Mouse (Mus musculus) forebrain, embryonic 10.5 days (tissue): ENCODE measurements around the gene Hnrnph3. TPM values are rescaled to one million over a fixed set of nuclear protein-coding genes. Genes with fewer than 3 reads are reported as not detected.
"Not testable (repeated sequence)": the region's sequence is repeated elsewhere in the genome, so short reads cannot be mapped to it uniquely, and the experiment has no call there.

Experiments
- DNase-seq: peaks from one replicate; pipeline ENCODE4 v3.0.0-alpha.2; 2017; ENCODE audit warnings: low spot score; ENCODE audit errors: extremely low spot score
- H3K27ac ChIP-seq: fragments of 300-500 bp; sonication (generic); 2 replicates; pipeline ENCODE4 v1.5.1; 2016; ENCODE audit warnings: mild to moderate bottlenecking
- H3K27me3 ChIP-seq: fragments of 300-500 bp; sonication (generic); 2 replicates; pipeline ENCODE4 v1.6.1; 2016; ENCODE audit warnings: mild to moderate bottlenecking; ENCODE audit not compliant: poor library complexity, severe bottlenecking
- H3K36me3 ChIP-seq: fragments of 300-500 bp; sonication (generic); replicated peaks from 2 replicates; pipeline ENCODE4 v1.6.1; 2016; ENCODE audit warnings: mild to moderate bottlenecking, moderate library complexity
- H3K4me1 ChIP-seq: fragments of 300-500 bp; sonication (generic); 2 replicates; pipeline ENCODE4 v1.6.1; 2016
- H3K4me3 ChIP-seq: fragments of 300-500 bp; sonication (generic); 2 replicates; pipeline ENCODE4 v1.5.1; 2016; ENCODE audit warnings: mild to moderate bottlenecking, moderate library complexity
- H3K9me3 ChIP-seq: fragments of 300-500 bp; sonication (generic); 2 replicates; pipeline ENCODE4 v1.6.1; 2016; ENCODE audit warnings: mild to moderate bottlenecking, moderate library complexity
- WGBS: fragments of 180-500 bp; shearing (Covaris S2); methylation state at CpG from one replicate; pipeline ENCODE4 v1.1.7; 2016; 5-methylcytosine and 5-hydroxymethylcytosine counted together
- polyA plus RNA-seq: library from polyadenylated mRNA; unstranded; fragments of >200 nt; fragmentation: Nextera tagmentation; extraction: Ambion mirVana; gene quantifications from 2 replicates; pipeline ENCODE4 v1.2.1, GENCODE M21; 2016

Gene Hnrnph3
- polyA plus RNA-seq, result 218 and 221 TPM in 2 replicates

DNA sequence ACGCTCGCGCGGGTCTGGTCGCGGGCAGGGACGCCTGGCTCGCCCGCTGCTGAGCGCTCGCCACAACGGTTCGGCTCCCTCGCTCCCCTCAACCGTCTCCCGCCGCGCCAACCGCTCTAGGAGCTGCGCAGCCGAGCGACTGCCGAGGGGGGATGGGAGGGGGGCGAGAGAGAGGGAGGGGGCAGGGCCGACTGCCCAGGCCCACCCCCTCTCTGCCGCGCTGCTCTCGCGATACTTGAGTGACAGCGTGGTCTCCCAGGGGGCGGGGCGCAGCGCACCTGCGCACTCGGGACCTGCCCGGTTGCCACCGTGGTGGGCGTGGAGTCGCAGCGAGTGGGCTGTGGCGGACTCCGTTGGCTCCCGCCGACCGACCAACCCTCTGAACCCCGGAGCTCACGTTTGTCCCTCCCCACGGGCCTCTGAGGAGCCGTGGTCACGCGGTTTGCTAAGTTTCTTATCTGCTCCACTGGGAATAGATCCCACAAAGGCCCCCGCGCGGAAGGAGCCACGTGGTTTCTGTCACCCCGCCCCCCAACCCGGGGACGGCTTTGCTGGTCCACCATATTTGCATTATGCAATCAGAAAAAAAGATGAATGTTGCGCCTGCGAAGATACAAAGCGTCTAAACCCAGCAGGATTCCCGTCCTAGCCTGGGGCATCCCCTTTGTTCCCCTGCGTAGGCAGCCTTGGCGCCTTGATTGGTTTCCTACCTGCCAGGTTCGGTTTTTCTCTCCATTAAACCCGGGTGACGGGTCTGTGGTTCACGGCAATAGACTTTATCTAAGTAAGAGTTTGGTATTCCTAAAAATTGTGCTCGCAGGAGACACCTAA, at the start of gene Hnrnph3, which contains the start of gene Pbld2:
Gene Hnrnph3 (minus strand): TSS at position 469 of the 831 bp plus-strand sequence.
Gene Pbld2 (plus strand): TSS at position 567 of the 831 bp plus-strand sequence.
- Histone ChIP-seq H3K27me3 (no peaks in the 10 kb centered on the region), H3K9me3 (no peaks in the 10 kb centered on the region), H3K27ac (peak within 1 kb of the TSS; percentile 100), H3K36me3 (0 out of 2 replicates have a peak, but pooled peaks cover 8% of the 10 kb centered on the region), H3K4me1 (peaks cover 69% of the 10 kb centered on the region), H3K4me3 (peak within 1 kb of the TSS; percentile 97)
- WGBS, result under 1% methylated on average over 69 of the region's 69 CpGs
- DNase-seq, result peak; percentile 99

DNA sequence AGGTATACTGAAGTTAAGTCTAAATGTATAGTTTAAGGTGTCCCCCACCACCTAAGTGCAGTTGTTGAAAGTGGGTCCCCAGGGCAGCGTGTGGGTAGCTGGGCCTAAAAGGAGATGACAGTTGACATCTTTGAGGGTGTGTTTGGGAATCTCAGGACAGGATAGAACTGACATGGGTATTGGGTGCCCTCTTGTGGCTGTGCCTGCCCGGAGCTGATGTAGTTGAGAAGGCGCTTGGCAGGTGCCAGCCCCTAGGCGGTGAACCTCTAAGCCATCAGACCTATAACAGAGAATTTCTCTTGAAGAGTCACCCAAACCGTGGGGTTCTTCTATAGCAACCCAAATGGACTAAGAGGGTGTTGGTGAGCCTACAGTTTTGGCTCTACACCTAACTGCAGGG, 42.0 kb upstream of the Hnrnph3 start:
- H3K27me3 ChIP-seq, result no peaks in the 10 kb centered on the region

DNA sequence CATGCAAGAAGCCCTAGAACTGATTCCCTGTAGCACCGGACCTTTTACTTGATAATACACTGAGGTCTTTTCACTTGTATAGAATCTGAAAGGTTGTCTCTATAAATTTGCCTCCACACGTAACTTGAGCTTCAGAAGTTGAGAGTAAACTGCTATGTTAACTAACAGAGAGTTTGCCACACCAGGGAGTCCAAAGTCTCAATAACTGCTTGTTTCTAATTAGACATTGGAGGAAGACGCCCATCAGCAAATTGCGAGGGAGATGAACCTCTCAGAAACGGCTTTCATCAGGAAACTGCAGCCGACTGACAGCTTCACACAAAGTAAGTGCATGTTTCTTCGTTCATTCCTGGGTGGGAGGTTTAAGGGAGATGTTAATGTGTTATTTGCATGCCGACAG, 41.5 kb upstream of the Hnrnph3 start:
- no peaks in the 10 kb centered on the region for H3K27me3 ChIP-seq
- no peak for DNase-seq
- no peak overlapping the region for H3K4me3 ChIP-seq
- no peaks in the 10 kb centered on the region for H3K36me3 ChIP-seq
- WGBS, result 56% methylated on average over 8 of the region's 8 CpGs
- no peak overlapping the region for H3K27ac ChIP-seq
- peaks cover 17% of the 10 kb centered on the region for H3K4me1 ChIP-seq
- no peaks in the 10 kb centered on the region for H3K9me3 ChIP-seq

More for the DNA sequence above, 42.0 kb upstream of the Hnrnph3 start:
- DNase-seq, result peak; percentile 79
- peaks cover 17% of the 10 kb centered on the region for H3K4me1 ChIP-seq
- H3K36me3 ChIP-seq, result no peaks in the 10 kb centered on the region
- no peak overlapping the region for H3K4me3 ChIP-seq
- 8% methylated on average over 5 of the region's 5 CpGs for WGBS
- H3K27ac ChIP-seq, result no peak overlapping the region
- no peaks in the 10 kb centered on the region for H3K9me3 ChIP-seq

DNA sequence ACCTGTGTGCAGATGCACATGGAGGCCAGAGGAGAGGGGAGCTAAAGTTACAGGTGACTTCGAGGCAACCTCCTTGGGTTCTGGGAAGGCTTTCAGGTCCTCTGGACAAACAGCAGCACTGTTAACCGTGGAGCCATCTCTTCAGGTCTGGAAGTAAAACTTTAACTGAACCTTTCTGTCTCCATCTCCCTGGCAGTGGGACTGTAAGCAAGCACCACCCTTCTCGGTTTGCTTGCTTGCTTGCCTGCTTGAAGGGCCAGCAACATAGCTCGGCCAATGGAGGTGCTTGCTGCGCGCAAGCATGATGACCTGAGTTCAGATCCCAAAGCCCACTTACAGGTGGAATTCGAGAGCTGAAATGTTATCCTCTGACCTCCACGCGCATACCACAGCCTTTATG, 40.5 kb upstream of the Hnrnph3 start:
- Histone ChIP-seq H3K36me3 (no peaks in the 10 kb centered on the region), H3K4me1 (peaks cover 17% of the 10 kb centered on the region), H3K4me3 (no peak overlapping the region), H3K9me3 (no peaks in the 10 kb centered on the region), H3K27ac (no peak overlapping the region), H3K27me3 (no peaks in the 10 kb centered on the region)
- WGBS, result 89% methylated on average over 9 of the region's 9 CpGs
- no peak for DNase-seq

DNA sequence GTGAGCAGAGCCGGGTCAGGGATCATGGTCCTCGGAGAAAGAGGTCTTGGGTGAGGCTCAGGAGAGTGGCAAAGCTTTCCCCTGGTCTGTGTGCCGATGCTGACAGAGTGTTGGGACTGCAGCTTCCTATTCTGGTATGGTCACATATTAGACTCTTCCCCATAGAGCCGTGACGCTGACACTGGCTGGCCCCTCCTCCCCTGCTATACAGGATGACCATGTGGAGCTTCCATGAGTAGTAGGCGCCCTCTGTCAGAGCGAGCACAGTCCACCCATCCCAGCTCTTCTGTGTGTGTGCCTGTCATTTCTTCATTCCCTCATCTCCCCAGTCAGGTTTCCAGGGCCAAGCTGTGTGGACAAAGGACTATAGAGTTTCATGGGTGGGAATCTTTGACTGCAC, 39.3 kb upstream of the Hnrnph3 start:
- no peak overlapping the region for H3K4me3 ChIP-seq
- H3K4me1 ChIP-seq, result peaks cover 17% of the 10 kb centered on the region
- WGBS, result 82% methylated on average over 7 of the region's 7 CpGs
- H3K27me3 ChIP-seq, result no peaks in the 10 kb centered on the region
- H3K9me3 ChIP-seq, result no peaks in the 10 kb centered on the region
- no peaks in the 10 kb centered on the region for H3K36me3 ChIP-seq
- no peak for DNase-seq
- no peak overlapping the region for H3K27ac ChIP-seq

DNA sequence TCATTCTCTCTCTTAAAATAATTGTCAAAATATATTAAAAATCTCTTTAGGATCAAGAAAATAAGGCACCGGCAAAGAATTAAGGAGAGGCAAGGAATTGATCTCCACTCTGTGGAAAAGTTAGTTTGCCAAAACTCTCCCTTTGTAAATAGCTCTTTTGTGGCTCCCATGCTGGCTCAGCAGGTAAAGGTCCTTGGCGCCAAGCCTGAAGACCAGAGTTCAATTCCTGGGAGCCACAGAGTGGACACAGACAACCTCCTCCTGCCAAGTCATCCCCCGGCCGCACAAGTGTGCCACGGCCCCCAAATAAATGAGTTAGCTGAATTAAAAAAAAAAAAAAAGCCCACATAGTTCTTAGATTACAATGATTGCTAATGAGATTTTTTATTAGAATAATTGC, 38.7 kb upstream of the Hnrnph3 start:
- Histone ChIP-seq H3K4me1 (peaks cover 17% of the 10 kb centered on the region), H3K27ac (no peak overlapping the region), H3K36me3 (no peaks in the 10 kb centered on the region), H3K27me3 (no peaks in the 10 kb centered on the region), H3K9me3 (no peaks in the 10 kb centered on the region), H3K4me3 (no peak overlapping the region)
- DNase-seq, result no peak
- 87% methylated on average over 5 of the region's 5 CpGs for WGBS

DNA sequence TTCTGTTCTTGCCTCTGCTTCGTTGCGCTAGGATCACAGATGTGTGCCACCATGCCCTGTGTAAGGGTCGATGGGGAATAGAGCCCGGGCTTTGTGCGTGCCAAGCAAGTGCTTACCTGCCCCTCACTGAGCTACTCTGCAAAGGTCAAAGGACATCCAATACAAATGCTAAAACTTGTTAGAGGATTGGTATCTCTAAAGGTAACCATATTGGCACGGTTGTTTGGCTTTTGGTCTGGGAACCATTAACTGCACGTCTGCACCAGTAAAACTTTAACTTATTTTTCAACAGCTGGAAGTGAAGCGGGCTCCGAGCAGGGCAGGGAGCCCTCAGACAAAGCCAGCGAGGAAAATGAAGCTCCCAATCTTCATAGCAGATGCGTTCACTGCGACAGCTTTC, 37.2 kb upstream of the Hnrnph3 start:
- H3K4me1 ChIP-seq, result peaks cover 27% of the 10 kb centered on the region
- H3K4me3 ChIP-seq, result no peak overlapping the region
- DNase-seq, result no peak
- H3K27ac ChIP-seq, result no peak overlapping the region
- no peaks in the 10 kb centered on the region for H3K36me3 ChIP-seq
- no peaks in the 10 kb centered on the region for H3K27me3 ChIP-seq
- H3K9me3 ChIP-seq, result no peaks in the 10 kb centered on the region
- 79% methylated on average over 12 of the region's 12 CpGs for WGBS

DNA sequence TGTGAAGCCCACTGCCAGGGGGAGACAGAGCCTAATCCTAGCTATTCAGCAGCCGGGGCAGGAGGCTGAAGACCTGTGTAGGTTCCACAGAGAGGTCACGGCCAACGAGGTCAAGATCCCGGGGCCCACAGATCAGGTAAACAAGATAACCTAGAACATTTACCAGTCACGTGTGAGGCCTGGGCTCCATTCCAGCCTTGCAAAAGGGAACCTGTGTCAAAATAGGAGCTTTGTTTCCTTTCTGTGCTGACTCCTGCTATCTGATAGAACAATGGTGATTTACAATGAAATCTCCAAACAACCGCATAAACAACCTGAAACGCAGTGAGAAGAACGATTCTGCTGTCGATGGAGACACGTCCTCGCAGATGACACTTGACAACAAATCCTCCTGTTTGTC, 36.4 kb upstream of the Hnrnph3 start:
- H3K27ac ChIP-seq, result no peak overlapping the region
- no peaks in the 10 kb centered on the region for H3K36me3 ChIP-seq
- no peak overlapping the region for H3K4me3 ChIP-seq
- no peaks in the 10 kb centered on the region for H3K27me3 ChIP-seq
- no peaks in the 10 kb centered on the region for H3K9me3 ChIP-seq
- 85% methylated on average over 11 of the region's 11 CpGs for WGBS
- no peak for DNase-seq
- peaks cover 23% of the 10 kb centered on the region for H3K4me1 ChIP-seq

DNA sequence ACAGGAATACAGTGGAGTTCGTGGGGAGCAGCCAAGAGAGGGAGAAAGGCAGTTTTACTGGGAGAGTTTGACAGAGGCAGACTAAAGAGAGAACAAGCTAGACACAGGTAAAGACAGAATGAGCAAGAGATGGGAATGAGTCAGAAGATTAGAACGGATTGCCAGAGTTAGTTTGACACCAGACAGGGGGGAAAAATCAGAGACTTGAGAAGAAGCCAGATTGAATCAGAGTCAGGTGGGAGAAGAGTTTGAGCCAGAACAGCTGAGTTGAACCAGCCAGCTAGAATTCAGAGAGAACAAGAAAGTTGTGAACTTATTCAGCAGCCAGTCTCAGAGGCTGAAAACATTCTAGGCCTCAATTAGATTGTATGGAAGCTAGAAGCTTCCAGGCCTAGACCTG, 35.8 kb upstream of the Hnrnph3 start, which contains the start of gene Pbld1:
Gene Pbld1 (plus strand): TSS at position 301 of the 400 bp plus-strand sequence.
- H3K36me3 ChIP-seq, result no peaks in the 10 kb centered on the region
- peaks cover 18% of the 10 kb centered on the region for H3K4me1 ChIP-seq
- H3K27me3 ChIP-seq, result no peaks in the 10 kb centered on the region
- H3K27ac ChIP-seq, result no peak within 1 kb of the TSS
- no peaks in the 10 kb centered on the region for H3K9me3 ChIP-seq
- 89% methylated on average over 2 of the region's 2 CpGs for WGBS
- DNase-seq, result no peak
- no peak within 1 kb of the TSS for H3K4me3 ChIP-seq

DNA sequence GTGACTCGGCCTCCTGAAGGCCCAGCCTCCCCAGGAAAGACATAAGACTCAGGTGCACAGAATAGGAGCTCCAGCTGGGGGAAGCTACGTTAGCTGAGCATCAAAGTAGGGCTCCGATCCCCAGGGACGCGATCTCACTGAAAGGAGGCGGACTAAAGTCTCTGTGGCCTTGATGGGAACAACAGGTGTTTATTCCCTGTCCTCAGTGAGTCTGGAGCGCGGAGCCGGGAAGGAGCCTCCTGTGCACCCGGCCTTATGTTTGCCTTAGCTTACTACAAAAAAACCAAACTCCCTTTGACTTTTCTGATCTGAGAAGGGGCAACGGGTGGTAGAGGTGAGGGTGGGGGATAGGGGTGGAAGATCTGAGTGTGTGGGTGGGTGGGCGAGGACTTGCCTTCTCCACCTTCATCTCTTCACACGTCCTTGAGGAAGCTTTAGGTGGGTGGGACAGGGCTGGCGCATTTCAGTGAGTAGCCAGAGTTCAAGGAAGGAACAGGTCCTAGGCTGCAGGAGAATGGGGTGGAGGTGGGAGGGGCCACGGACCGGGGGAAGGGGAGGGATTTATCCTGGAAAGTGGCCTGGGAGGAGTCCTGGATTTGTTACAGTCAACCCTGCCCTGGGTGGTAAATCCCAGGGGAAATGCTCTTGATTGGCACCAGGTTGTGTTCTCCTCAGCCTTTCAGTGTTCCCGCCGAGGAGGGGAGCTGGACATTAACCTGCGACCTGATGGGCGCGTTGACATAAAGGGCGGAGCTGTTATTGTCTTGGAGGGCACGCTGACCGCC, 33.1 kb upstream of the Hnrnph3 start:
- Histone ChIP-seq H3K9me3 (no peaks in the 10 kb centered on the region), H3K27ac (no peak overlapping the region), H3K36me3 (no peaks in the 10 kb centered on the region), H3K27me3 (no peaks in the 10 kb centered on the region), H3K4me3 (no peak overlapping the region), H3K4me1 (peaks cover 16% of the 10 kb centered on the region)
- no peak for DNase-seq
- 42% methylated on average over 24 of the region's 24 CpGs for WGBS

DNA sequence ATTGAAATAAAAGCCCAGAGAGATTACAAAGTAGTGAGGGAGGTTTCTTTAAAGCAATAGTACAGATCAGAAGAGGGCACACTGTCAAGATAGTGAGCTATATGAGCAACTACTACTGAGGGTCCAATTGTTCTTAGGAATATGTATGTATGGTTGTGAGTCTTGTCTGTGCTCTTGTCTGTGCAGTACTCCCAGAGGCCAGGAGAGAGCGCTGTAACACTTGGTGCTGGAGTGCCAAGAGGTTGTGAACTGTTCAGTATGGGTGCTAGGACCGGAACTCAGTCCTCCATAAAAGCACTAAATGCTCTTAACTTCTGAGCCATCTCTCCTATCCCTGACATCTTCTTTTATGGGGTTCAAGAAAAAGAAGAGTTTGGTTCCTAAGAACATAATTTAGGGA, 30.6 kb upstream of the Hnrnph3 start:
- no peak for DNase-seq
- 74% methylated on average over 2 of the region's 2 CpGs for WGBS
- H3K9me3 ChIP-seq, result no peaks in the 10 kb centered on the region

DNA sequence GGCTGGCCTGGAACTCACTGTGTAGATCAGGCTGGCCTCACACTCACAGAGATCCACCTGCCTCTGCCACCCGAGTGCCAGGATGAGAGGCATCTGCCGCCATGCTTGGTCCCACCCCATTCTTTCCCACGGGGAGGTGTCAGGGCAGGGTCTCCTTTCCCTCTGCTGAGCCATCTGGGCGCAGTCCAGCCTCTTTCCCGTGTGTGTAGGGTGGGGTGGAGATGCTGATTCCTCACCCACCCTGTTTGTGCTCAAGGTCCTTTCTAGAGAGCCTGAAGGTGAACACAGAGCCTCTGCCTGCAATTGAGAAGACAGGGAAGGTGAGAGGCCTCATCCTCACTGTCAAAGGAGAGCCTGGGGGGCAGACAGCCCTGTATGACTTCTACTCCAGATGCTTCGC, 30.1 kb upstream of the Hnrnph3 start:
- WGBS, result 95% methylated on average over 6 of the region's 6 CpGs
- H3K36me3 ChIP-seq, H3K27ac ChIP-seq, H3K4me3 ChIP-seq, DNase-seq, H3K27me3 ChIP-seq, H3K9me3 ChIP-seq: not testable (repeated sequence)
- peaks cover 16% of the 10 kb centered on the region for H3K4me1 ChIP-seq

More for the DNA sequence above, 30.6 kb upstream of the Hnrnph3 start:
- H3K4me3 ChIP-seq, result no peak overlapping the region
- H3K27ac ChIP-seq, result no peak overlapping the region
- no peaks in the 10 kb centered on the region for H3K36me3 ChIP-seq
- no peaks in the 10 kb centered on the region for H3K27me3 ChIP-seq
- peaks cover 16% of the 10 kb centered on the region for H3K4me1 ChIP-seq

DNA sequence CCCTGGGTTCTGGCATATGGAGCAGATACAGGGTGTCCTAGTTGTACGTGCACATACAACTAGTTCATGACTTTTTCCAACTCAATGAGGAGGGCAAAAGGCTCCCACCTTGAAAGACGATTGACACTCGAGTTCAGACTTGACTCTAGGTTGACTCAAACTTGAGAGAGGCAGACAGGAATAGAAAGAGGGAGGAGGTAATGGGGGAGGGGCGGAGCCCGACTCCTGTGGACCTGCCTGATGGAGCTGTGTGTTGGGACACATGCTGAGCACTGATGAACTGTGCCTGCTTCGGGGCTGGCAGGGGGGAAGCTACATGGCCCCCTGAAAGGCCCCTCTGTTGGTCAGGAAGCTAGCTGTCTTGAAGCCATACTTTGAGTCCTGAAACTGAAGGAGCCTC, 29.0 kb upstream of the Hnrnph3 start:
- H3K36me3 ChIP-seq, result no peaks in the 10 kb centered on the region
- no peaks in the 10 kb centered on the region for H3K9me3 ChIP-seq
- H3K27ac ChIP-seq, result 0 out of 2 replicates have a peak overlapping the region, but pooled peaks have one; percentile 31
- WGBS, result 62% methylated on average over 6 of the region's 6 CpGs
- no peaks in the 10 kb centered on the region for H3K27me3 ChIP-seq
- H3K4me3 ChIP-seq, result no peak overlapping the region
- DNase-seq, result no peak
- H3K4me1 ChIP-seq, result peaks cover 16% of the 10 kb centered on the region
